Mouse (Mus musculus) kidney, postnatal 25 days (tissue): ENCODE data around the gene March6.
A peak's percentile ranks its signal among the peaks of the same experiment; 100 is the strongest.

Experiments used
- DNase-seq, 2 experiments: peaks; one replicate each; pipeline ENCODE4 v3.0.0; 2021; ENCODE audit warnings: mixed read lengths in 2 of 2

The March6 gene

GRCm38 (mm10) chr15:31511406-31511771 lies 19.5 kb downstream of the March6 start:
- DNase-seq: no peak

- peak in 1 of 2 experiments; percentile 16 for DNase-seq
These were observed 20.1 kb downstream of the March6 start for GRCm38 (mm10) chr15:31510477-31511405.

DNA sequence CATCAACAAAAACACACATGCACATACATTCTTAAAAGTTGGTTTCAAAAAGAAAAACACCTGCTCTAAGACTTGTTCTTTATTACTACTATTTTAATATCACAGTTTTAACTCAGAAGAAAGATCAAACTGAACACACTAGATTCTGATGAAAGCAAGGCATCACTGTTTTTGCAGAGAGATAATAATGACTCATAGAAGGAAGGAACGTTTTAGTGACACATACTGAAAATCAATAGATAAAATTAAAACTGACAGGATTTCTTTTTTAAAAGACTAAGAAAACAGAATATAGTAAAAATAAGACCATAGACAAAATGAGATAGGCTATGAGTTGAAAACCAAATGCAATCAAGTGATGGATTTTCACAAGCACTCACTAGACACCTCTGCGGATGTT lies 25.8 kb downstream of the March6 start:
- no peak for DNase-seq

DNA sequence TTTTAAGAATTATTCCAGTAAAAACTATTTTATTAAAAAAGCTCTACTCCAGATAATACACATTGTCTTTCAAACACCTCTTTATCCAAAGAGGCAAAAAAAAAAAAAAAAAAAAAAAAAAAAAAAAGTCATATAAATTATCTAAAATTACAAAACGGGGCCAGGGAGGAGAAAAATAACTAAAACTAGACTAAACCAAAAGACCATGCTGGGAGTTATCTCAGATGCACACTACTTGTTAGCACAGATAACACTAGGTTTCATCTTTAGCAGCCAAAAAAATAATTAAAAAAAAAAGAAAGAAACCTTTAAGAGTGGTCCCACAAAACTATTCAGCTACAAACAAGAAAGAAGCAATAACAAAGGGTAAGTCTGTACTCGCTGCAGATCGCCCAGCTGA lies 27.4 kb downstream of the March6 start:
- DNase-seq: no peak

- DNase-seq: no peak
These were observed 27.9 kb downstream of the March6 start for GRCm38 (mm10) chr15:31502996-31503395.

GRCm38 (mm10) chr15:31502313-31502712 lies 28.5 kb downstream of the March6 start:
- no peak for DNase-seq

DNA sequence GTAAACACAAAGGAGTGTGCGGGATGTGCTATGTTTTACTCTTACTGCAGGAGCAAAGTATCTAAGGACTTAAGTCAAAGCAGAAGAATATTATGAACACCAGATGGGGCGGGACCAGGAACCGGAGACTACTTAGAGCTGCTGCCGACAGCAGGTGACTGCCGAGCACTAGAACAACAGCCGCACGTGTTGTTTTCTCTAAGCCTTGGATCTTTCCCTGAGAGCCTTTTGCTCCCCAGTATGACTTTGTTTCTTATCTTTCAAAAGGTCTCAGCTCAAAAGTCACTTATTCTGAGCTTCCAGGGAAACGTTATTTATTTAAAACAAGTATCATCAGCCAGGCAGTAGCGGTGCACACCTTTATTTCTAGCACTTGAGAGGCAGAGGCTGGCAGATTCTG lies 36.0 kb downstream of the March6 start:
- no peak for DNase-seq

- no peak for DNase-seq
These were observed 36.5 kb downstream of the March6 start for GRCm38 (mm10) chr15:31494310-31494709.

DNA sequence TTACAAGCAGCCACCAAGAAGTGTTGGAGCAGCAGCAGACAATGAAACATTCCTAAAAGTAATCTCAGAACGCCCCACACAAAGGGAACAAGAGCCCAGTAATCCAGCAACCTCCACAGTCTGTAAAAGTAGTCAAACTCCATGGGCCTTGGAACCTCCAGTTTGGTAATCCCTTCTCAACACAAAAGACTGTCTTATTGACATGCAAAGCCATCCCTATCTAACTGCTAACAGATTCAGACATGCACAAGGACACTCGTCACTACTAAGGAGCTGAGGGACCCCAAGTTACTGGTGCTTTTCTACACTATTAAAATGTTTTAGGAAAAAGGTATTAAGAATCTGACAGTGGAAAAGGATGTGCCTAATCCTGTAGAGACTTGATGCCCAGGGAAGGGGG lies 43.4 kb downstream of the March6 start:
- DNase-seq: no peak

- DNase-seq: no peak
These were observed 54.2 kb downstream of the March6 start for GRCm38 (mm10) chr15:31476678-31477077.

DNA sequence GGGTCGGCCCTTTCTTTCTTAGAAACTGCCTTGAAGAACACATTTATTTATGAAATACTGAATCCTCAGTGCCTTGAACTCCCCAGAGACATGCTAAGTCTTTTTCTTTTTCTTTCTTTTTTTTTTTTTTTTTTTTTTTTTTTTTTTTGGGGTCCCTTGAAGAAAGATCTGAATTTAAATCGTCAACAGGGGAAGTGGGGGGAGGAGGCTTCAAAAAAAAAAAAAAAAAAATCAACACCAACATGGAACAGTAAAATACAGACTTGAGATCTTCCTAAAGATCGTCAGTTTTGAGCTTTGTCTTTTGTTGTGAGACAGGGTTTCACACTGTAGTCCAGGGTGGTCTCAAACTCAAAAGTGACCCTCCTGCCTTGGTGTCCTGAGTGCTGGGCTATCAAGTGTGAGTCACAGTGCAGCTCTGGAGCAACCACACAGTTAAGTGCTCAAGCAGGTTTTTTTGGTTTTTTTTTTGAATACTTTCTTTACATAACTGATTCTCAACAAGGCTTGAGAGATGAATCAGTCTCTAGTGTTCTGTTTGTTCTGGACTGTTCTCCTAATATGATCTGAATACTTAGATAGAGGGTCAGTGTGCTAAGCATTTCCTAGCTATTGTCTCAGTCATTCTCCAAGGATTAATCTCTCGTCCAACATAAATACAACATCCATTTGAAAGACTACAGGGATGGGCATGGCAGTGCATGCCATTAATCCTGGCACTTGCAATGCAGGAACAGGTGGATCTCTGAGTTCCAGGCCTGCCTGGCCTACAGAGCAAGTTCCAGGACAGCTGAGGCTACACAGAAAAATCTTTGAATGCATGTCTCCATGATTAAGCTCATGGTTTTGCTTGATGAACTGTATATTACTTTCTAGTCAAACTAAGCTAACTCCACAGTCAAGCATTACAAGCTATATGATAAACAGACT lies 57.9 kb downstream of the March6 start:
- DNase-seq: no peak

DNA sequence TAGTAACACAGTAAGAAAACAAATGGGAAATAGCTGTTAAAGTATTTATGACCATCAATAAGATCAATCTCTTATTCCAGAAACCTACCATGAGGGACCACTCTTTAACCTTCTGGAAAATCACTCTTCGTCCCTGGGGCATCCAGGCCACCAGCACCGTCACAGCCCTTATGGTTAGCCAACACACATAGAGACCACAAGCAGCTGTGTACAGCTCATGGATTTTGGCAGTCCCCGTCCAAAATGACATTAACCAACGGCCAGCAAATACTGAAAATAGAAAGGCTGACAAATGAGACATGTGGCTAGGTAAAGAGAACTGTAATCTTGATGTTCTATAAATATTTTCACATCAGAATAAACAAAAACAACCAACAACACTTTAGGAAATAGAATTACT lies 59.3 kb downstream of the March6 start:
- DNase-seq: no peak

DNA sequence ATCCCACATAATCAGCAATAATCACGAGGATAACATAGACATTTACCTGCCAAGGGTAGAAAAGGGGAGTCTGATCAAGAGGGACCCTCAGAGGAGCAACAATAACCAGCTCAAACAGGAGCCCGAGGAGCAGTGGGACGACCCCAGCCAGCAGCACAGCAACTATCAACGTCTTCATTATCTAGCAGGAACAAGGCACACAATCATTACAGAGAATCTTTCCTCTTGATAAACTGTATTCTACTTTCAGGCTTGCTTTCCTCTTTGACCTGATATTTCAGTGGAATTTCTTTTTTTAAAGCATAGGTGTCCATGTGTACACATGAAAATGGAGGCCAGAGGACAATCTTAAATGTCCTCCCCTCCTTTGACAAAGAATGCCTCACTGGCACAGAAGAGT lies 61.4 kb downstream of the March6 start:
- DNase-seq: no peak

DNA sequence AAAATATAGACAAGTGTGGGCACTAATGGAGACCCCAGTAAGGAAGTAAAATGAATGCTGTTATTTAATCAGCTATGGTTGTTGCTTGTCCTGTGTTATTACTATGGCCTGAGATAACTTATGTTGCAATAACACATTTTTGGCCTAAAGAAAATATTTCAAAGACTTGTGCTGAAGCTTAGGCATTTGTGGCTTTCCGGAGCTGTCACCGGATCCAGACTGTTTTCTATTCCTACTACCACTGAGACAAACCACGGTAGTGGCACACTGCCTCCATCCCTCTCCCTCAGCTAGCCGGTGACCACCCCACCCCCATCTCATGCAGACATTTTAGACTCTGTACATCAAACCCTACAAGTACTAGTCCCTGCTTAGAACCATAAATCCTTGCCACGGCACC lies 62.0 kb downstream of the March6 start:
- no peak for DNase-seq

DNA sequence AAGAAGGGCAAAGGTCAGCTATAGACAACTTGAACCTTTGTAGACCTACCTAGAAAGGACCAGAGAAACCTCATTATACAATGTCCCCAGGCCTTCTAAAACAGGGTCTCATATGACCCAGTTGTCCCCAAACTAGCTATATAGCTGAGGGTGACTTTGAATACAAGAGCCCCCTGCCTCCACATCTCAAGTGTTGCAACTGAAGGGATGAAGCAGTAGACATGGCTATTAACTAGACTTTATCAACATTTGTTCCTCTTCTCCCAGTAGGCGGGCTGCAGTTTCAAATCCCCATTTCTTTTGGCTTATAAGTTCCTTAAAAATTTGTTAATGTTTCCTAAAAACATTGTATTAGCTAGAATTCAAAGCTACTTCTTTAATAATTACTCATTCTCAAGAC lies 64.1 kb downstream of the March6 start:
- no peak for DNase-seq

DNA sequence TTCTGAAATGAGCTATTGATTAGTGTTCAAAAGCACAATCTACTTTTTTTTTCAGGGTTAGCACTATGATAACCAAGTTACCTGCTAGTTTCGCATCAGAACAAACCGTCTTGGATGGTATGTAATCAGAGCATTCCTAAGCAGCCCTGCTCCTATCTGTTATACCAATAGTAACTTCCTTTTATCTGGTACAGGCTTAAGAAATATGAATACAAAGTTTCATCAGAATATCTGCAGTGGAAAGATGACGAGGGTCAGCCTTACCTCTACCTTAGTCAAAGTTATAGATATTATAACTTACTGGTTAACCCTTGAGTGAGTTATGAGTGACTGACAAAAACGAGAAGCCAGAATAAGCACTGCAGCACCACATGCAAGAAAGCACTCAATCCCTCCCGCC lies 64.6 kb downstream of the March6 start:
- no peak for DNase-seq

DNA sequence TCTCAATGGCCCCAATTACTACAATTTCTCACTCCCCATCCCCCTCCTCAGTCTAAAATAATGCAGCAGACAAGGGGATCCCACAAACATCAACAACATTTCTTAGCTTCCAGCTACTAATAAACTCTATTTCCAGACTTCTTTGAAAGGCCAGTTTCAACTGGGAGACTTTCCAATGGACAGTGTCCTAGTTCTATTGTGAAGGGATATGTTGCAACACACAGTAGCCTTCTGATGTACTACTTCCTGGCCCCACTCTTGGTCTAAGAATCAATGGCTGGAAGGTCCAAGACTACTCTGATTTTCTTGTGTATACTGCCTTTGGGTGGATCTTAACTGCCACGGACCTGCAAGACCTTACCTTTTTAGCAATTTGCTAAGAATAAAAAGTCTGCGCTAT lies 65.0 kb downstream of the March6 start:
- no peak for DNase-seq

DNA sequence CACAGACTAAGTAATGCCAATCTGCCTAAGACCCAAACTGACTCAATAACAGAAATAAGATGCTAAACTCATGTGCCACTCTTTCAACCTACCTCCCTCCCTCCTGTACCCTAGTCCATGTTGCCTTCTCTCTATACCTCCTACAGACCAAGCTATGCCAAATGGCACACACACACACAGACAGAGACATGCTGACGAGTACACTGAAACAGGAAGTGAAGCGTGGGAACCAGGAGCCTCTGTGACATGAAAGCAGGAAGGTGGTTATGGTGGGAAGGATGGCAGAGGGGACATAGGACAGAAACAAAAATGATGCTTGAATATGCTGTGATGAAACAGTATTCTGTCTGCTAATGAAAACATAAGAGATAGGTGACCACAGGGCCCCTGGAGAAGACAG lies 70.3 kb downstream of the March6 start:
- DNase-seq: no peak

GRCm38 (mm10) chr15:31458081-31458480 lies 72.8 kb downstream of the March6 start:
- DNase-seq: peak in 1 of 2 experiments; percentile 33

- DNase-seq: peak in 1 of 2 experiments; percentile 29
These were observed 74.5 kb downstream of the March6 start for GRCm38 (mm10) chr15:31456381-31456780.

- peak in 1 of 2 experiments; percentile 27 for DNase-seq
These were observed 76.0 kb downstream of the March6 start for GRCm38 (mm10) chr15:31454861-31455295.

- peak in 1 of 2 experiments; percentile 34 for DNase-seq
These were observed 76.6 kb downstream of the March6 start for GRCm38 (mm10) chr15:31454096-31454860.
